Mouse (Mus musculus): Measurements from ENCODE around the gene Cyp21a1.
"Not testable (repeated sequence)": the region's sequence is repeated elsewhere in the genome, so short reads cannot be mapped to it uniquely, and the experiment has no call there.

The Cyp21a1 gene

DNA sequence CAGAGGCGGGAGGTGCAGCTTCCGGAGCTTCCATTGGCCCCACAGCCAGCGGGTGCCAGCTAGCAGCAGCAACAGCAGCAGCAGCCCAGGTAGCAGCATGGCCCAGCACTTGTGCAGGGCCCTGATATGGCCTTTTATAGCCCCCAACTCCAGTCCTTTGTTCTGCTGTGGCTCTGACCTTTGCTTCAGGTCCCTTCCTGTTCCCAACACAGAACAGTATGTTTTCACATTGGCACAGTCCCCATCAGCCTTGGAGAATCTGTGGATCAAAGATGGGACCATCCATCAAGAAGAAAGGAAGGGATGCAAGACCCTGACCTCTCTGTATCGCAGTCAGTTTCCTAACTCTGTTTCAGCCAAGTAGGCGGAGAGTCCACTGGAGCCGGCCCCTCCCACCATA, at the start of gene Cyp21a1:
Gene Cyp21a1, minus strand, starts transcription at position 261 of the 400 bp plus-strand sequence.
- DNase-seq, result not testable (repeated sequence)

- no peak for DNase-seq
These were observed 49.1 kb upstream of the Cyp21a1 start for GRCm38 (mm10) chr17:34853511-34853910.

- DNase-seq, result no peak
These were observed 46.3 kb upstream of the Cyp21a1 start for GRCm38 (mm10) chr17:34850517-34851125.

- peak; percentile 98 for DNase-seq
These were observed 45.6 kb upstream of the Cyp21a1 start, which contains the start of the genes Skiv2l and Nelfe for GRCm38 (mm10) chr17:34849722-34850516. Gene Skiv2l, minus strand, starts transcription at chr17:34850210. Gene Nelfe, plus strand, starts transcription at chr17:34850391.

DNA sequence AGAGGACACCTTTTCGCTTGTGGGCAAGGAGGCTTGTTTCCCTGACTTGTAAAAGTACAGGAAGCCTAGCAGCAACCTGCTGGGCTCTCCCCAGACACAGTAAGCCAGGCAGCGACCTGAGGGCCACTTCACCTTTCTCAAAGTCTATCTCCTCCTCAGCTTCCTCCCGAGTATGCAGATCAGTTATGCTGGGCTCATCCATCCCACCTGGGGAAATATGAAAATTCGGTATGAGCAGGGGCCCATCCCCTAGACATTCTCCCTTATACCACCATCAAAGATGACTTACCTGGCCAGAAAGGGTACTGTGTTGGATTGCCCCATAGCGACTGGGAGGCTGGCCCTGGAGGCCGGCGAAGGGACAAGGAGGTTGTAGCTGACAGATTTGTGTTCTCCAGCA, 43.3 kb upstream of the Cyp21a1 start:
- DNase-seq, result no peak

DNA sequence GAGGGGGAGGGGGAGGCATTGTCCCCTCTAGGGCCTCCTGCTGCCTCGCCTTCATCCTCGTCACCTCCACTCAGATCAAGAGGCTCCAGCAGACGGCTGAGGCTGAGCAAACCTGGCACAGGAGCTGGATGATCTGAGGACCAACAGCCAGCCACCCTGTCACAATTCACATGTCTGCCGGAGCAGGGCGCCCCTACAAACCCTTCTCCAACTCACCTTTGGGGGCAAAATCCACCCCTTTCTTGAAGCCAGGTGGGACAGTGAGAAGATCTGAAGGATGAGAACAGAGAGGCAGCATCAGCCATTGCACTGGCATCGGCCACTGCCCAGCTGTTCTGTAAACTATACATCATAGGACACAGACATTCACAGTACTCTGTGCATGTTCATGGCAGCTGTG, 42.8 kb upstream of the Cyp21a1 start:
- DNase-seq, result no peak

DNA sequence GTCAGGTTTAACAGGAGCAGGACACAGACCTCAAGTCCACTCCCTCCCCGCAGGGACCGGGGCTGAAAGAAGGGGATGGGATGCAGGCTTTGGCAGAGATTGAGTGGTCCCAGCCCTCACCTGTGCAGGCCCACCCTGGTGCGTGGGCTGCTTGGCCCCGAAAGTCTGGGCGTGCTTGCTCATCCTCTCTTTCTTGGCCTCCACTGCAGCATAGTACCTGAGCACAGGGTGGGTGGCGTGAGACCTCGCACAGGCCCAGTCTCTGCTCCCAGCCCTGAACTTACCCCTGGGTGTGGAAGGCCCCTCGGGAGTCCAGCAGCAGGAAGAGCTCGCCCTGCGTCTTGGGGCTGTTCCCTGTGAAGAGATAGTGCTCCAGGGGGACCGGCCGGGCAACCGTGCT, 40.5 kb upstream of the Cyp21a1 start:
- no peak for DNase-seq

- DNase-seq, result no peak
These were observed 36.5 kb upstream of the Cyp21a1 start for GRCm38 (mm10) chr17:34840736-34841307.

DNA sequence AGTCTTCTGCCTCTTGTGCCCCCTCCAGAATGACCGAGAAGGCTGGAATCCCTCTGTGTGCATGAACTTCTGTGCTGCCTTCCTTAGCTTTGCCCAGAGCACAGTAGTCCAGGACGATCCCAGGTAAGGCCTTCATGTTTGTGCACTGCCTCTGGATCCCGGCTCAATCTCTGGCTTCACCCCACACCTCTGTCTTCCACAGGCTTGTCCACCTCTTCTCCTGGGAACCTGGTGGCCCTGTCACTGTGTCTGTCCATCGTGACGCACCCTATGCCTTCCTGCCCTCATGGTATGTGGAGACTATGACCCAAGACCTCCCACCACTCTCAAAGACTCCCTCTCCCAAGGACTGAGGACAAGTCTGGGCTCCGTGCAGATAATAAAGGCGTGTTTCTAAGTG, 34.4 kb upstream of the Cyp21a1 start:
- no peak for DNase-seq

GRCm38 (mm10) chr17:34837464-34838324, 33.3 kb upstream of the Cyp21a1 start:
- DNase-seq, result no peak

DNA sequence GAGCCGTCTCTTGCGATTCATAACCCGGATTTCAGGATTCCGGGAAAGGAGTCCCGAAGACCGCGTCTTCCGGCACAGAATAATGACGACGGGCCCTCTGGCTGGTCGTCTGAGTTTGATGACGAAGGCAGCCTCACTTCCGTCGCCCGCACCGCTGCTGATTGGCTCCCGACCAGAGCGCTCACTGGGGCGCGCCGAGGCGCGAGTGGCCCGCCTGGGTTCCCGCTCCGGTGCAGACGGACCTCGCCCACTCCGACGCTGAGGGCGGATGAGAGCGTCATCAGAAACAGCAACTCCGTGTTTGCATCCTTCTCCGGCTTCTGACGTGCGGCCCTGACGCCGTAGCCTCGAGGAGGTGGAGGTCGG, 32.5 kb upstream of the Cyp21a1 start, which contains the start of the genes Stk19 and Dxo:
Gene Stk19, minus strand, starts transcription at position 90 of the 366 bp plus-strand sequence.
Gene Dxo, plus strand, starts transcription at position 164 of the 366 bp plus-strand sequence.
- DNase-seq, result peak; percentile 97

DNA sequence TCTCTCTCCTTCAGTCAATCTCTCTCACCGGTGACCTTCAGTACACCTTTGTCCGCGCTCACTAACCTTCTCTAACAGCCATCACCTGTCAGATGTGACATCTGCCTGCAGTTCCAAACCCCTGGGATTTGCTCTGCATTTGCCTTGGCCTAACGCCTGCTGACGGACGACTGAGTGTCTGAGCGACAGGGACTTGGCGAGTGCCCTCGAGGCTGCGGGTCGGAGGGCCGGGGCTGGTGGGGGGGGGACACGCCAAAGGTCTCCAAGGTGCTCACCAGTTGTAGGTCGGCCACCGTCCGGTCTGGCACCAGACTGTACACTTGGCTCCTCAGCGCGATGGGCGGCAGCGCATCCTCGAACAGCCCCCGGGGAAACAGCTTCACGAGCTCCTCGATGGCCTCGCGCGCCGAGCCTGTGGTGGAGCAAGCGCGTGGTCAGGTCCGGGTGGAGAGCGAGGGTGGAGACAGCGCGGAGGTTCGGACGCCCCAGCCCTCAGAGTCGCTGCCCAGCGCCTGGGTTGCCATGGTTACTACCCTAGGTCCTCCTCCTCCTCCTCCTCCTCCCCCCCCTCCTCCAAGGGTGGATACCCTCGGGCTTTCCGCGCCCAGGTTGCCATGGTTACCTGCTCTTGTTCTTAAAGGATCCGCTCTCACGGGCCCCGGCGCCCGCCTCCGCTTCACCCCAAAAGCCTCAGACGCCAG, 31.9 kb upstream of the Cyp21a1 start:
- DNase-seq, result no peak

- not testable (repeated sequence) for DNase-seq
These were observed 26.4 kb upstream of the Cyp21a1 start for GRCm38 (mm10) chr17:34830776-34831175.

DNA sequence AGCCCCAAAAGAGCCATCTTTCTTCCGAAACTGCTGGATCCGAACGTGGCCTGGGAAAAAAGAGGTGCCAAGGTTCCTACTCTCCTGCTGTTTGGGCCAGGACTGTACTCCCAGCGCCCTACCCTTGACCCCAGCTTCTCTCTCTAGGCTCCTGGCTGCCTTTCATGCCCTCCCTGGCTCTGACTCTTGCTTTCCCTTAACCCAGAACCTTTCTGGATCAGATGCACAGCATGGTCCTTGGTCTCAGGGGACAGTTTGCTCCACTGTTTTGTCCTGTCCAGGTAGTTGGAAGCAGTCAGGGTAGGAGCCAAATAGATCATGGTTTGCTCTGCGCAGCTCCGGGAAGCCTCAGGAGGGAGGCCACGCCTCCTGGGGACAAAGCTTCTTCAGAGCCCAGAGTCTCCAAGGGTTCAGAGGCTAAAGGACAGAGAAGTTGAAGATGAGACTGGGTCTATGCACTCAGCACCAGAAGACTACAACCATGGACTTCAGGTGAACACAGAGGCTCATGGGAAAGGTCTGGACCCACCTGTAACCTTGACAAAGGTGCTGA, 10.5 kb upstream of the Cyp21a1 start:
- no peak for DNase-seq

- peak; percentile 40 for DNase-seq
These were observed 9.4 kb upstream of the Cyp21a1 start for GRCm38 (mm10) chr17:34813747-34814146.

GRCm38 (mm10) chr17:34811275-34811674, 6.9 kb upstream of the Cyp21a1 start:
- DNase-seq, result no peak

- not testable (repeated sequence) for DNase-seq
These were observed 6.5 kb upstream of the Cyp21a1 start for GRCm38 (mm10) chr17:34810811-34811210.

DNA sequence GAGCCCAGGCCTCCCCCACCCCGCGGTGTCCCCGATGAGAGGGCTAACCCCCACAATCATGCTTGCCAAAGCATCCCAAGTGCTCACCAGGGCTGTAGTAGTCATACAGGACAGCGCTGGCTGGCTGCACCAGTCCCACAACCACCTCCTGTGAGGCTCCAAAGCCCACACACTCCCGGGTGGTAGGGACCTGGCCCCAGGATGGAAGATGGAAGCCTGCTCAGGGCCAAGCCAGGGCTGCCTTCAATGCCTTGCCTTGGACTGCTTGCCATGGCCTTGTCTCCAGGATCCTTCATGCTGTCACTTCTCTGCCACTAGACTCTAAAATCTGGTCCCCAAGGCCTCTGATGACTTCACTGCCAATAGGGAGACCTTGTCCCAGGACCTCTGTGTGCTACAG, 6.0 kb upstream of the Cyp21a1 start:
- DNase-seq, result not testable (repeated sequence)

GRCm38 (mm10) chr17:34808599-34809205, 4.3 kb upstream of the Cyp21a1 start:
- DNase-seq, result no peak

DNA sequence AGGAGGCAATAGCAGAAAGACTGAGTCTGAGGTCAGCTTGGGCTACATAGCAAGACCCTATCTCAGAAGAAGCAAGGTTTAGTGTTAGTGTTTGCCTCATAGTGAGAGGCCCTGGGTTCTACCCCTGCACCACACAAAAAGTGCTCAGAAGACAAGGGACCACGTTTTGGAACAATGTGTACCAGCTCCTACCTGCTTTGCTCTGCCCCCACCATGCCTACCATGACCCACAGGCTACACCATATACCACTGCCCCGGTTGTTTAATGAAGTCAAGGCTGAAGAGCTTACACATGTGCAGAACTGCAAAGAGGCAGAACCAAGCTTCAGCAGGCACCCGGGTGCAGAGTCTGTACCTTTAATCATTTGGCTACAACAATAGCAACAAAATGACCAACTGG, 2.8 kb upstream of the Cyp21a1 start:
- no peak for DNase-seq

- no peak for DNase-seq
These were observed 656 bp upstream of the Cyp21a1 start for GRCm38 (mm10) chr17:34804871-34805562.

Data from lung, postnatal 36 days (tissue).